Mouse (Mus musculus): ENCODE measurements at regions not wholly inside any gene's neighbourhood (a gene's known extent, or its start where the extent isn't known, plus 50 kb on each side); places are given as distances from the start of the nearest gene placed in this dataset.
A peak's percentile ranks its signal among the peaks of the same experiment; 100 is the strongest.

- peaks cover 27% of the 10 kb centered on the region for H3K4me1 ChIP-seq
- H3K9me3 ChIP-seq, result no peaks in the 10 kb centered on the region
- no peak for ATAC-seq (ENCODE audit: insufficient number of reproducible peaks, insufficient read depth, low FRiP score, low TSS enrichment, low read depth)
- no peaks in the 10 kb centered on the region; the same call in 1 of the 2 replicates for H3K27me3 ChIP-seq
- no peaks in the 10 kb centered on the region for H3K36me3 ChIP-seq
- H3K4me3 ChIP-seq, result no peak overlapping the region
- no peak overlapping the region for H3K27ac ChIP-seq
- H3K9ac ChIP-seq, result no peak overlapping the region
- H3K4me2 ChIP-seq, result no peak overlapping the region
- WGBS, result 60% methylated on average over 6 of the region's 6 CpGs
These were observed 147.2 kb downstream of the Dact1 start for GRCm38 (mm10) chr12:71456900-71457299.

GRCm38 (mm10) chr12:71458559-71459176, 149.0 kb downstream of the Dact1 start:
- H3K27me3 ChIP-seq, result no peaks in the 10 kb centered on the region; the same call in 1 of the 2 replicates
- 52% methylated on average over 12 of the region's 12 CpGs for WGBS
- ATAC-seq (ENCODE audit: insufficient number of reproducible peaks, insufficient read depth, low FRiP score, low TSS enrichment, low read depth), result no peak
- peaks cover 24% of the 10 kb centered on the region for H3K4me1 ChIP-seq
- no peaks in the 10 kb centered on the region for H3K36me3 ChIP-seq
- no peaks in the 10 kb centered on the region for H3K9me3 ChIP-seq
- no peak overlapping the region for H3K4me3 ChIP-seq
- H3K27ac ChIP-seq, result peak overlapping the region; percentile 52
- H3K4me2 ChIP-seq, result no peak overlapping the region
- no peak overlapping the region for H3K9ac ChIP-seq

GRCm38 (mm10) chr12:71460643-71461042, 151.0 kb downstream of the Dact1 start:
- no peak overlapping the region for H3K4me3 ChIP-seq
- WGBS, result 64% methylated on average over 6 of the region's 6 CpGs
- H3K4me1 ChIP-seq, result peaks cover 27% of the 10 kb centered on the region
- H3K36me3 ChIP-seq, result no peaks in the 10 kb centered on the region
- H3K27me3 ChIP-seq, result no peaks in the 10 kb centered on the region; the same call in 1 of the 2 replicates
- H3K9me3 ChIP-seq, result no peaks in the 10 kb centered on the region
- ATAC-seq (ENCODE audit: insufficient number of reproducible peaks, insufficient read depth, low FRiP score, low TSS enrichment, low read depth), result no peak
- no peak overlapping the region for H3K9ac ChIP-seq
- H3K4me2 ChIP-seq, result no peak overlapping the region
- no peak overlapping the region for H3K27ac ChIP-seq

GRCm38 (mm10) chr12:71467820-71468219, 158.1 kb downstream of the Dact1 start:
- Histone ChIP-seq H3K36me3 (no peaks in the 10 kb centered on the region), H3K9ac (no peak overlapping the region), H3K4me3 (no peak overlapping the region), H3K27me3 (no peaks in the 10 kb centered on the region), H3K4me1 (peaks cover 35% of the 10 kb centered on the region), H3K9me3 (no peaks in the 10 kb centered on the region), H3K4me2 (no peak overlapping the region), H3K27ac (no peak overlapping the region)
- ATAC-seq (ENCODE audit: insufficient number of reproducible peaks, insufficient read depth, low FRiP score, low TSS enrichment, low read depth), result no peak
- 76% methylated on average over 7 of the region's 7 CpGs for WGBS

GRCm38 (mm10) chr12:71468324-71468723, 158.6 kb downstream of the Dact1 start:
- Histone ChIP-seq H3K9ac (no peak overlapping the region), H3K27me3 (no peaks in the 10 kb centered on the region), H3K4me1 (peaks cover 35% of the 10 kb centered on the region), H3K27ac (no peak overlapping the region), H3K4me2 (no peak overlapping the region), H3K36me3 (no peaks in the 10 kb centered on the region), H3K4me3 (no peak overlapping the region), H3K9me3 (no peaks in the 10 kb centered on the region)
- 36% methylated on average over 6 of the region's 6 CpGs for WGBS
- no peak for ATAC-seq (ENCODE audit: insufficient number of reproducible peaks, insufficient read depth, low FRiP score, low TSS enrichment, low read depth)

GRCm38 (mm10) chr12:71470983-71471715, 161.5 kb downstream of the Dact1 start:
- H3K4me1 ChIP-seq, result peaks cover 28% of the 10 kb centered on the region; the same call in 1 of the 2 replicates
- H3K27me3 ChIP-seq, result no peaks in the 10 kb centered on the region
- H3K9me3 ChIP-seq, result no peaks in the 10 kb centered on the region
- H3K36me3 ChIP-seq, result no peaks in the 10 kb centered on the region
- 58% methylated on average over 13 of the region's 13 CpGs for WGBS
- no peak overlapping the region for H3K9ac ChIP-seq
- no peak overlapping the region for H3K4me3 ChIP-seq
- no peak overlapping the region for H3K4me2 ChIP-seq
- peak overlapping the region; percentile 62 for H3K27ac ChIP-seq
- no peak for ATAC-seq (ENCODE audit: insufficient number of reproducible peaks, insufficient read depth, low FRiP score, low TSS enrichment, low read depth)

GRCm38 (mm10) chr12:71471720-71472119, 162.0 kb downstream of the Dact1 start:
- no peak for ATAC-seq (ENCODE audit: insufficient number of reproducible peaks, insufficient read depth, low FRiP score, low TSS enrichment, low read depth)
- Histone ChIP-seq H3K4me3 (no peak overlapping the region), H3K36me3 (no peaks in the 10 kb centered on the region), H3K9me3 (no peaks in the 10 kb centered on the region), H3K27ac (peak overlapping the region; percentile 62; the same call in 1 of the 2 replicates), H3K4me2 (no peak overlapping the region), H3K27me3 (no peaks in the 10 kb centered on the region), H3K4me1 (peaks cover 28% of the 10 kb centered on the region; the same call in 1 of the 2 replicates), H3K9ac (no peak overlapping the region)
- WGBS, result 93% methylated on average over 4 of the region's 4 CpGs

- H3K4me2 ChIP-seq, result no peak overlapping the region
- peak overlapping the region; percentile 44; the same call in 1 of the 2 replicates for H3K27ac ChIP-seq
- ATAC-seq (ENCODE audit: insufficient number of reproducible peaks, insufficient read depth, low FRiP score, low TSS enrichment, low read depth), result no peak
- no peak overlapping the region for H3K9ac ChIP-seq
- WGBS, result 64% methylated on average over 4 of the region's 4 CpGs
- H3K4me3 ChIP-seq, result no peak overlapping the region
- no peaks in the 10 kb centered on the region for H3K27me3 ChIP-seq
- peaks cover 25% of the 10 kb centered on the region for H3K4me1 ChIP-seq
- no peaks in the 10 kb centered on the region for H3K9me3 ChIP-seq
- H3K36me3 ChIP-seq, result no peaks in the 10 kb centered on the region
These were observed 166.6 kb downstream of the Dact1 start for GRCm38 (mm10) chr12:71476238-71476637.

- no peak overlapping the region for H3K27ac ChIP-seq
- H3K9me3 ChIP-seq, result no peaks in the 10 kb centered on the region
- H3K4me2 ChIP-seq, result no peak overlapping the region
- H3K4me1 ChIP-seq, result peaks cover 33% of the 10 kb centered on the region
- H3K9ac ChIP-seq, result no peak overlapping the region
- 46% methylated on average over 5 of the region's 5 CpGs for WGBS
- no peak for ATAC-seq (ENCODE audit: insufficient number of reproducible peaks, insufficient read depth, low FRiP score, low TSS enrichment, low read depth)
- no peaks in the 10 kb centered on the region for H3K36me3 ChIP-seq
- no peaks in the 10 kb centered on the region for H3K27me3 ChIP-seq
- H3K4me3 ChIP-seq, result no peak overlapping the region
These were observed 168.0 kb downstream of the Dact1 start for GRCm38 (mm10) chr12:71477691-71478090.

- Histone ChIP-seq H3K4me3 (no peak overlapping the region), H3K36me3 (no peaks in the 10 kb centered on the region), H3K27me3 (no peaks in the 10 kb centered on the region), H3K4me1 (peaks cover 39% of the 10 kb centered on the region), H3K9ac (no peak overlapping the region), H3K4me2 (no peak overlapping the region), H3K27ac (peak overlapping the region; percentile 78), H3K9me3 (no peaks in the 10 kb centered on the region)
- WGBS, result 40% methylated on average over 6 of the region's 6 CpGs
- ATAC-seq (ENCODE audit: insufficient number of reproducible peaks, insufficient read depth, low FRiP score, low TSS enrichment, low read depth), result no peak
These were observed 171.7 kb downstream of the Dact1 start for GRCm38 (mm10) chr12:71481371-71481770.

- Histone ChIP-seq H3K9me3 (no peaks in the 10 kb centered on the region), H3K27ac (peak overlapping the region; percentile 78), H3K9ac (no peak overlapping the region), H3K4me1 (peaks cover 39% of the 10 kb centered on the region), H3K4me2 (no peak overlapping the region; the same call in 1 of the 2 replicates), H3K36me3 (no peaks in the 10 kb centered on the region), H3K4me3 (no peak overlapping the region), H3K27me3 (no peaks in the 10 kb centered on the region)
- peak; percentile 56 for ATAC-seq (ENCODE audit: insufficient number of reproducible peaks, insufficient read depth, low FRiP score, low TSS enrichment, low read depth)
- WGBS, result 13% methylated on average over 9 of the region's 9 CpGs
These were observed 172.4 kb downstream of the Dact1 start for GRCm38 (mm10) chr12:71481899-71482593.

Data from embryonic facial prominence, embryonic 13.5 days (tissue).